Mouse (Mus musculus) spleen, postnatal 36 days (tissue): ENCODE measurements around the gene Shc1.

Experiments
- DNase-seq, 2 experiments: peaks; one replicate each; pipeline ENCODE4 v3.0.0; 2022; ENCODE audit warnings: low spot score in 2 of 2, mixed read lengths in 1 of 2

Gene Shc1

DNA sequence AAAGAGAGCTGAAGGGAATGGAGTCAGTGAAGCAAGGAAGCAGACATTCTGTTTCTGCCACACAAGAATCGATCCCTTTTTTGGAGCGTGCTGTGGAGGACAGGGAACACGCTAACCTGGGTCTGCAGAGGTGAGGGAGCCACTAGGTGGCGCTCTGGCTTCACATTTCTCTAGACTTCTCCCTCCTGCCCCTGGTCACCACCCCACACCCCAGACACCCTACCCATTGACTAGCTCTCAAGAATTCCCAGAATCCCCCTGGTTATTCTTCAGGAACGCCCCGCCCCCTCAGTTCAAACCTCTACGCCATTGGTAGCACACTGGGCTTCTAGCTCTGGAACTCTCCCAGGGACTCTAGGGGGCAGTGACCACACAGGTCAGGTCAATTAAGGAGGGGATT, 31.3 kb downstream of the Shc1 start:
- peak; percentile 59 to 68 for DNase-seq

DNA sequence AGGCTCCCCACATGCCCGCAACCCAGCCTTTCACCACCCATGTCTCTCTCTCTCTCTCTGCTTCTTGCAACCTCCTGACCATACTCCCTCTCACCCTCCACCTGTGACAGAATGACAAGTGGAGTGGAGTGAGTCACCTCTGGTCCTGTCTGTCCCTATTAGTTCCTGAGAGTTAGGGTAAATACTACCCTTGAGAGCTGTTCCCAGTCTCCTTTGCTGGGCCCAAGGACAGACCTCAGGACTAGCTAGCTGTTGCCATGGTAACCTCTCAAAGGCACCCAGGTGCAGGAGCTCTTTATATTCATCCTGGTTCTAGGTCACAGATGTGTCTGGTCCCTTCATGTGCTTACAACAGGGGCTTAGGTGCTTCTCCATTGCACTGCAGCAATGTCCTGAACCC, 33.7 kb downstream of the Shc1 start:
- no peak for DNase-seq

GRCm38 (mm10) chr3:89454401-89455177, 36.3 kb downstream of the Shc1 start, which contains the start of gene Pmvk:
Pmvk (plus strand) TSS chr3:89454541.
- DNase-seq, result no peak

- DNase-seq, result no peak
Observed at GRCm38 (mm10) chr3:89455786-89456285, 37.6 kb downstream of the Shc1 start.

- DNase-seq, result peak; percentile 67 to 75
Observed at GRCm38 (mm10) chr3:89456726-89457665, 38.8 kb downstream of the Shc1 start.

GRCm38 (mm10) chr3:89458372-89458964, 40.2 kb downstream of the Shc1 start:
- DNase-seq, result no peak

DNA sequence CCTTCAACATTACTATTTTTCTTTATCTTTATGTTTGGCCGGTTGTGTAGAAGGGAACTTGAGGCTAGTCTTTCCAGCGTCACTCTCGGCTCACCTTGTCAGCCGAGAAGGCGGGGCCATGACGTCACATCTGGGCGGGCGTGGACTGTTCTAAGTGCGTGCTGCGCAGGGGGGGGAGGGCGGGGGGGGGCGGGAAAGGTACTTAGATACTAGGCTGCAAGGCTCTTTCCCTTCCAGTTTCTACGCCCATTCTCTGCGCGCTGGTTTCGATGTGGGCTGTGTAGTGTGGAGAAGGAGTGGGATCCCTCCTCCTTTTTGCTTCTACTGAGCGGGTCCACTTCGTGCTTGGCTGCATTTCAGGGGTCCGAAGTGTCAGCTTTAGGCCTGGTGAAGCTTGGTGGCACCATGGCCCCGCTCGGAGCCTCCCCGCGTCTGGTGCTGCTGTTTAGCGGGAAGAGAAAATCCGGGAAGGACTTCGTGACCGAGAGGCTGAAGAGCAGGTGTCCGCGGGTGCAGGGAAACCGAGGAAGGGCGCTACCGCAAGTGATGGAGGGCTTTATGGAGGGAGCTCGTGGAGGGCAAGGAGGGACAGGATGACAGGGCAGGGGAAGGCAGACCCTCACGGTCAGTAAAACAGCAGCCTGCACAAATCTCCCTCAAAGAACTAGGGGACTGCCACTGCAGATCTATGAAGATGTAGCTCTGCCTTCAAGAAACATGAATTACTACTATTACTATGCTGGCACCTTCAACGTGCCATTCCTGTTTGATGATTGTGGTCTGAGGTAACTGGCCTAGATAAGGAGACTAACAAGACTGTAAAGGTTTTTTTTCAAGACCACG, 40.9 kb downstream of the Shc1 start:
- peak; percentile 89 to 91 for DNase-seq

DNA sequence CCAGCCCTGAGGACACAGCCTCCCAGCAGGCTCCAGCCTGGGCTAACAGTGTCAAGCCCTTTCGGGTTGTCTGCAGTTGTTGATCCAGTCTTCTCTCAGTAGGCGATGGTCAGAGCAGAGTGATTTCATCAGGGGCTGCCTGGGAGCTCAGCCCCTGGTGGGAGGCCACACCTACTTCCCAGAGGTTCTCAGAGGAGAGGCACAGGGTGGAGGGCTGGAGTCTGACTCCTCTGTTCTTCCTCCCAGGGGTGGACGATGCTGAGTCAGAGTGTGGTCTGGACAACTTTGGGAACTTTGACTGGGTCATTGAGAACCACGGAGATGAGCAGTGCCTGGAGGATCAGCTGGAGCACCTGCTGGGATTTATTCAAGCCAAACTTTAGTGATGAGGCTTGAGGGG, 50.0 kb downstream of the Shc1 start:
- DNase-seq, result no peak

DNA sequence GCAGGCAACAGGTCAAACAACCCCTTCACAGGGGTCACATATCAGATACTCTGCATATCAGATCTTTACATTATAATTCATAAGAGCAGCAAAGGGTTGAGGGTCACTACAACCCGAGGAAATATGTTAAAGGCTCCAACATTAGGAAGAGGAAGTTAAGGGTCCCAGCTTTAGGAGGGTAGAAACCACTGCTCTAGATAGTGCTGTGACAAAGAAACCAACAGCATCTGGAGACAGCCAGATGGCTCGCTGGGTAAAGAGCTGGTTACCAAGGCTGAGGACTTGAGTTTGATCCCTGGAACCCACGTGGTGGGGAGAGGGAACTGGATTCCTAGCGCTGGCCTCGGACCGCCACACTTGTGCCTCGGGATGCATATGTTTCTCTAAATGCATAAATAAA, 54.0 kb downstream of the Shc1 start:
- DNase-seq, result no peak

DNA sequence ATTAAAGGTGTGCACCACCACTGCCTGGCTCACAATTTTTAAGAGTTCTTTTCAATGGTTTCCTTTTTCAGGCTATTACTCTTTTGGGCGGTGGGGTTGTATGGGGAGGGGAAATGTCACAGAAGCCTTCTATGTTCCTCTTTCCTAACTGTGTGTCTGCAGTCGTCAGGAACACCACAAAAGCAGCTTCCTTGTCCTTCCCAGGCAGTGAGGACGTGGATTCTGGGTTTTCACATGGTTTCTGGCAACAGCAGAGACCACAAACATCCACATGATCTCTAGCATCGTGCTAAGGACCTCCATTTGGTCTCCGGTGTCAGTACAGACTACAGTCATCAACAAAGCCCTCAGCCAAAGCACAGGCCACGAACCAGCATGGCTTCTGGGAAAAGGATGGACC, 55.6 kb downstream of the Shc1 start:
- no peak for DNase-seq

DNA sequence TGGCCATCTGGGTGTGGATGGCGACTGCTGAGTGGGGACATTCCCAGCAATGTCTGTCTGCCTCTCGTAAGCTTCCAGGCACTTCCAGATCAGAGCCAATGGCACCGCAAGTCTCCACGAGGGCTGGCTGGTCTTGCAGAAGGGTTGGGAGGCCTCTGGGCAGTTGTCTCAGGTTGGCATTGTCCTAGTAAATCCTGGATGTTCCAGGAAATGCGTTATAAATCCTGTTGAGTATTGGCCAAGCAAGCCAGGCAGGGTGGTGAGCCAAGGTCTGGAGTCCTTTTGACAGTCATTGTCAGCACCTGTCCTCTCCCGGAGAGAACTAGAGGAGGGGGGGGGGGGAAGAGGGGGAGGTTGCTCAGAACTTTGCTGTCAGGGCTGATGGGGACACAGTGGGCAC, 60.8 kb downstream of the Shc1 start:
- no peak for DNase-seq
